Mouse (Mus musculus) layer of hippocampus, adult 18-20 months (tissue): ENCODE data around the gene Slc25a44. TPM values are rescaled to one million over a fixed set of nuclear protein-coding genes. Genes with fewer than 3 reads are reported as not detected.
"Not testable (repeated sequence)": the region's sequence is repeated elsewhere in the genome, so short reads cannot be mapped to it uniquely, and the experiment has no call there.

Source experiments
- DNase-seq, 2 experiments: peaks; one replicate each; pipeline ENCODE4 v3.0.0; 2022; ENCODE audit warnings: low spot score in 2 of 2
- microRNA-seq, 2 experiments: library from miRNA; unstranded; fragments of <30 nt; microRNA quantifications; one replicate each; pipeline ENCODE4 v1.2.0; 2021
- total RNA-seq, 2 experiments: library from RNA; stranded (reverse); gene quantifications; 2 replicates each; pipeline ENCODE4 v1.2.3; 2021

The Slc25a44 gene
- total RNA-seq, 2 experiments from 2014 or later, result 71.9 to 73.0 TPM

- not testable (repeated sequence) for DNase-seq
These were observed 49.0 kb downstream of the Slc25a44 start for GRCm38 (mm10) chr3:88375750-88376626.

DNA sequence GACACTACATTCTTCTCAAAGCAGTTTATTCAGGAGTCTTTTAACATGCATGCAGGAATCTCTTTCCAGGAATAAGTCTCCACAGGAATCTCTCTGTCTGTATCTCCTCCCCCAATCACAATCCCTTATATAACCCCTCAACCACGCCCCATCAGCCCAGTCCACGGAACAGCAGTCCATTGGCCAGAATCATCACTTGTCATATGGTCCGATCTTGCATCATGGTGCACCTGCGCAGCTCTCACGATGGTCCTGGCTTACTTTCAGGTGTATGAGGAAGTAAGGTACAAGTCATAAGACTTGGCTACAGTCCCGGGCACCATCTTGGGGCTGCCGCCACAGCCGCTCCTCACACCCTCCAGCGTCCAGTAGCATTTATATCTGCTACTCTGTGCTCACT lies 52.3 kb downstream of the Slc25a44 start, which contains the start of gene Bglap3:
TSS of gene Bglap3 (minus strand) at position 101 of the 400 bp plus-strand sequence.
- not testable (repeated sequence) for DNase-seq

GRCm38 (mm10) chr3:88368511-88368910 lies 56.4 kb downstream of the Slc25a44 start:
- not testable (repeated sequence) for DNase-seq

- not testable (repeated sequence) for DNase-seq
These were observed 57.4 kb downstream of the Slc25a44 start for GRCm38 (mm10) chr3:88367517-88367916.

DNA sequence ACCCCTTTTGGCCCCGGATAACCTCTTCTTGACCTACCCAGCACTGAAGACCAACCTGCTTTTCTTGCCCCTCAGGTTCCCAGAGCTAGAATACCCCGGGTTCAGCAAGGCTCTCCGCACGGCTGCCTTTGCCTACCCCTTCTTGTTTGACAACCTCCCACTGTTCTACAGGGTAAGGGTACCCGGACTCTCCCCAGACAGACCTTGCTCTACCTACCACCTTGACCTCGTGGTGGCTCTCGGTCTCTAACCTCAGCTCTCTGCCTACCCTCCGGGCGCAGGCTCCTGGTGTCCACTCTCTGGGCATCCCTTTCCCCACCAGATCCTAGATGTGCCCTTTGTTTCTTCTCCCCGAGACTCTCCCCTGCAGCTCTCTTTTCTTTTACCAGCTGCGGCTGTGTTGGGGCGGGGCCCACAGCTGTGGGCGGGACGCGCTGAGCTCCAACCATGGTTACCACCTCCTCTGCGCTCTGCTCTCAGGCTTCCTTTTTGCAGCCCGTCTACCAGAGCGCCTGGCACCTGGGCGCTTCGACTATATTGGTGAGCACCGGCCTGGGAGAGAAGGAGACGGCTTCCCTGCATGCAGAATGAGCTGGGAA lies 58.0 kb downstream of the Slc25a44 start:
- peak in 1 of 2 experiments; percentile 73 for DNase-seq

- DNase-seq, result peak in 1 of 2 experiments; percentile 39
These were observed 59.1 kb downstream of the Slc25a44 start for GRCm38 (mm10) chr3:88365705-88366361.

- peak in 1 of 2 experiments; percentile 44 for DNase-seq
These were observed 60.6 kb downstream of the Slc25a44 start, which contains the start of gene Paqr6 for GRCm38 (mm10) chr3:88364337-88364736. Paqr6 (plus strand) TSS chr3:88364584.

DNA sequence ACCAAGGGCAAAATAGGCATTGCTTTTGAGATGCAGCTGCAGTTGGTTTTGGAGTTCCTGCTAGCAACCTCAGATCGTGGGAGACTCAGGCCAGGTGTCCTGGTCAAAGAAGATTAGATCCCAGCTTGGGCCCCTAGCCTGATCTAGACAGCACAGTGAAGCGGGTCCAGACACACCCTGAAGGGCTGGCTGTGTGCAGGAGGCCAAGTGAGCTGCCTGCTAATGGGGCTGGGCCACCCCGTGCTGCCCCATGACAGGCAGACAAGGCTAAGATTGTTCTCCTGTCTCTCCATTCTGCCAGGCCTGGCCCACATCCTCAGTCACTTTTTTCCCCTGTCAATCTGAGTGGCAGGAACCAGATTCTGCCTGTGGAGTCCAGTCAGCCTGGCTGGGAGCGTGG lies 61.2 kb downstream of the Slc25a44 start:
- peak in 1 of 2 experiments; percentile 61 for DNase-seq

GRCm38 (mm10) chr3:88361612-88362313 lies 63.2 kb downstream of the Slc25a44 start:
- peak in 1 of 2 experiments; percentile 34 for DNase-seq

- no peak for DNase-seq
These were observed 63.8 kb downstream of the Slc25a44 start for GRCm38 (mm10) chr3:88361096-88361495.

Small RNA genes lying within 50 kb of the gene (microRNA-seq; reads per million reads assigned to microRNA genes)
- gene Mir7011, result 0.39 to 0.99 reads per million in 2 experiments

Other genes with a start within 250 kb of the Slc25a44 start
- not detected for gene Rhbg, start 170.4 kb downstream of the Slc25a44 start, total RNA-seq
- under 1 TPM; 0.52 to 0.71 TPM for gene Gm38392, start 137.9 kb downstream of the Slc25a44 start, total RNA-seq
- gene Tsacc, start 128.1 kb downstream of the Slc25a44 start, total RNA-seq, result 1 to 10 TPM; 2.7 to 3.9 TPM
- gene Cct3, start 128.0 kb downstream of the Slc25a44 start, total RNA-seq, result 100 to 1,000 TPM; 186 to 189 TPM
- gene Glmp, start 100.1 kb downstream of the Slc25a44 start, total RNA-seq, result 10 to 100 TPM; 89.8 to 94.5 TPM
- gene Tmem79, start 89.0 kb downstream of the Slc25a44 start, total RNA-seq, result 1 to 10 TPM; 1.5 to 2.3 TPM
- gene Smg5, start 88.9 kb downstream of the Slc25a44 start, total RNA-seq, result 10 to 100 TPM; 64.5 to 65.7 TPM
- 10 to 100 TPM; 14.0 to 16.6 TPM for gene Paqr6, start 60.6 kb downstream of the Slc25a44 start, total RNA-seq
- under 1 TPM; 0.23 to 0.97 TPM for gene Bglap3, start 52.4 kb downstream of the Slc25a44 start, total RNA-seq
- not detected for gene Bglap2, start 46.4 kb downstream of the Slc25a44 start, total RNA-seq
- gene Bglap, start 40.7 kb downstream of the Slc25a44 start, total RNA-seq, result not detected
- gene Pmf1, start 14.8 kb downstream of the Slc25a44 start, total RNA-seq, result 1 to 10 TPM; 5.9 to 6.5 TPM
- gene Sema4a, start 36.0 kb upstream of the Slc25a44 start, total RNA-seq, result 10 to 100 TPM; 40.4 to 41.5 TPM
- gene Lmna, start 84.8 kb upstream of the Slc25a44 start, total RNA-seq, result 10 to 100 TPM; 36.5 to 40.2 TPM
- 1 to 10 TPM; 2.0 to 2.2 TPM for gene Mex3a, start 107.3 kb upstream of the Slc25a44 start, total RNA-seq
- gene Rab25, start 123.2 kb upstream of the Slc25a44 start, total RNA-seq, result not detected
- 100 to 1,000 TPM; 112 to 113 TPM for gene Lamtor2, start 127.9 kb upstream of the Slc25a44 start, total RNA-seq
- gene Ubqln4, start 128.6 kb upstream of the Slc25a44 start, total RNA-seq, result 100 to 1,000 TPM; 118 to 122 TPM
- gene Ssr2, start 150.7 kb upstream of the Slc25a44 start, total RNA-seq, result 10 to 100 TPM; 91.5 to 97.2 TPM
- gene Arhgef2, start 180.8 kb upstream of the Slc25a44 start, total RNA-seq, result 100 to 1,000 TPM; 237 to 255 TPM
- gene Rxfp4, start 228.0 kb upstream of the Slc25a44 start, total RNA-seq, result not detected